Mouse (Mus musculus) bone marrow, adult 2 months (tissue): ENCODE results near the gene Pde4c.

Source experiments
- CTCF ChIP-seq: fragments of 200-500 bp; IDR thresholded peaks from 2 replicates; pipeline ENCODE4 v1.5.1; 2011; ENCODE audit warnings: low read length, control low read depth; ENCODE audit not compliant: control insufficient read depth, insufficient read depth
- POLR2A ChIP-seq: fragments of 200-500 bp; IDR thresholded peaks from 2 replicates; pipeline ENCODE4 v1.6.1; 2011; ENCODE audit warnings: low read depth, mild to moderate bottlenecking, control low read depth, low read length, borderline replicate concordance; ENCODE audit not compliant: control insufficient read depth

GRCm38 (mm10) chr8:70699834-70700554 is 23.5 kb upstream of the Pde4c start:
- TF ChIP-seq CTCF (peak; percentile 19; the same call in 1 of the 2 replicates), POLR2A (peak; percentile 93)
